Mouse (Mus musculus) CH12.LX (cell line): Measurements from ENCODE around the gene Trim5.
"Not testable (repeated sequence)": the region's sequence is repeated elsewhere in the genome, so short reads cannot be mapped to it uniquely, and the experiment has no call there.

Source experiments
- CHD2 ChIP-seq: IDR thresholded peaks from 2 replicates; pipeline ENCODE4 v1.6.1; 2011; ENCODE audit warnings: low read length, improper control_type of control experiment
- CTCF ChIP-seq, 2 experiments: IDR thresholded peaks in 1 of 2; conservative IDR thresholded peaks in 1 of 2; 2 replicates each; pipeline ENCODE4 v1.5.1; 2011 to 2012; ENCODE audit warnings: low read depth in 2 of 2, low read length in 2 of 2, improper control_type of control experiment in 1 of 2, inconsistent platforms in 1 of 2, mild to moderate bottlenecking in 1 of 2, moderate library complexity in 1 of 2
- MAFK ChIP-seq: IDR thresholded peaks from 2 replicates; pipeline ENCODE4 v1.6.1; 2011; ENCODE audit warnings: low read length, improper control_type of control experiment; ENCODE audit not compliant: insufficient replicate concordance
- POLR2A ChIP-seq: IDR thresholded peaks from 2 replicates; pipeline ENCODE4 v1.6.1; 2011; ENCODE audit warnings: low read depth, mild to moderate bottlenecking, improper control_type of control experiment, low read length
- SIN3A ChIP-seq: IDR thresholded peaks from 2 replicates; pipeline ENCODE4 v1.6.1; 2012; ENCODE audit warnings: low read length, improper control_type of control experiment, inconsistent platforms
- ZNF384 ChIP-seq: IDR thresholded peaks from 2 replicates; pipeline ENCODE4 v1.6.1; 2012; ENCODE audit warnings: low read depth, low read length, improper control_type of control experiment, inconsistent platforms

- not testable (repeated sequence) for TF ChIP-seq POLR2A; SIN3A; CTCF (conservative IDR thresholded peaks at IDR 0.05 in 1 of 2, IDR thresholded peaks at IDR 0.05 in 1 of 2; ENCODE audit: low read depth in 2 of 2, low read length in 2 of 2); ZNF384; MAFK; CHD2
These were observed 41.3 kb upstream of the Trim5 start, which contains the start of gene Trim34b for GRCm38 (mm10) chr7:104329171-104329570.
